Mouse (Mus musculus): ENCODE measurements around the gene Rpn1.

The Rpn1 gene

DNA sequence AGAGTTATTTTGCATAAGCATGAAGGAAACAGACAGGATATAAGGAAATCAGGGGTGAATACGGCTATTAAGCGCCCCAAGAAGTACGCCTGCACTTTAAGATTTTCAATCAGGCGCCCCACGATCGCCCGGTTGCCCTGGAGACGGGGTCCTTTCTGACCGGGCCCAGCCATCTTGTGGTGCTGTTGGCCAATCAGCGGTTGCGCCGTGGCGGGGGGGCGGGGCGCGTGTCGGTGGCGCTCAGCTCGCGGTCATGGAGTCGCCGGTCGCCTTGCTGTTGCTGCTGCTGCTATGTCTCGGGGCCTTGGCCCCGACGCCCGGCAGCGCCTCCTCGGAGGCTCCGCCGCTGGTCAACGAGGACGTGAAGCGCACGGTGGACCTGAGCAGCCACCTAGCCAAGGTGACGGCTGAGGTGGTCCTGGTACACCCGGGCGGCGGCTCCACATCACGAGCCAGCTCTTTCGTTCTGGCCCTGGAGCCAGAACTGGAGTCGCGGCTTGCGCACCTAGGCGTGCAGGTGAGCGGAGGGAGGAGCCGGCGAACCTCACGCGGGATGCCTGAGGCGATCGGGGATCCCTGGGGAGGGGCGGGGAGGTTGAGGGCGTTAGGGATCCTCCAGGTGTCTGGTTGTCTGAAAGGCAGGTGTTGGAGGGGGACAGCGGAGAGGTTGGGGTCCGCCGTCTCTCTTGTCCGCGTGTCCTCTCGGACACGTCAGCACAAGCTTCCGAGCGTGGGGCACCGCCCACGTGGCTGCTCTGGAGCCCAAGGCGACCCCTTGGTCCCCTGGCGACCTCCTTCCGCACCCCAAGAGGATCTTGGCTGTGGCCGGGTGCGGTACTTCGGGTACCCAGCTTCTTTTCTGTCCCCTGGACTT lies at the start of gene Rpn1:
Gene Rpn1 (plus strand): TSS at position 205 of the 874 bp plus-strand sequence.
- peak; percentile 94 for DNase-seq

DNA sequence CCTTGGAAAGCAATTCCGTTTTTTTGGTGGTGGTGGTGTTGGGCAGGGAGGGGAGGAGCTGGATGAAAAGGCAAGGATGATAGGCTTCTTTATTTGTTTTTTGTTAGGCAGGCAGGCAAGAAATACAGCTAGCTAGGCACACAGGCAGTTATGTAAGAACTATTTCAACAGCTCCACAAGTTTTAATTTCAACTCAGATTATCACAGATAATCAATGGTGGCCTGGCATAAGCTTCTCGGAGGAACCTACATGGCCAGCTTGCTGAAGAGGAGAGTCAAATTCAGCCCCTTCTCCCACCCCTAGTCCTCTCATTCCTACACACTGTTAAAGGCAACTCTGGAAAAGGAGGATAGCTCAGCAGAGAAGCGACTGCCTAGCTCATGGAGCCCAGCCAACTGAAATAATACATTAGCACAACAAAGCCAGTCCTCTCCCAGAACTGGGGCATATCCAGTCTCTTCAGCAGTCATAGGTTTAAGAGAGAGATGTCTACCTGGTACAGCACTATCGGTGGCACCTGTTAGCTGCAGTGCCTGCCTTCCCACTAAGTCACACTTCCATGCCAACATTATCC lies 46.7 kb upstream of the Rpn1 start:
- no peak for DNase-seq

DNA sequence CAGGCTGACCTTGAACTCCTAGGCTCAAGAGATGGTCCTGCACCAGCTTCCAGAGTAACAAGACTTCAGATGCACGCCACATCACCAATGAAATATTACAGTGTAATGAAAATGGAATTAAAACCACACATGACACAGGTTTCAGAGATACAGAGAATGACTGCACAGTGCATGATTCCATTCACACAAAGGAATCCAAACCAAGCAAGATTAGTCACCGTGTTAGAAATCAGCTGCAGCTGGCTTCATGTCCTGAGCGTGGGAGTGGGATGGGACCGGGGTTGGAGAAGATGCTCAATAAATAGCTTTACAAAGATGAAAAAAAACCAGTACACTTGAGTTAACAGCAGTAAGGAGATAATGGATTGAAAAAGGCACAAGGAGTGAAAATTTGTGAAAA lies 44.9 kb upstream of the Rpn1 start:
- no peak for DNase-seq

DNA sequence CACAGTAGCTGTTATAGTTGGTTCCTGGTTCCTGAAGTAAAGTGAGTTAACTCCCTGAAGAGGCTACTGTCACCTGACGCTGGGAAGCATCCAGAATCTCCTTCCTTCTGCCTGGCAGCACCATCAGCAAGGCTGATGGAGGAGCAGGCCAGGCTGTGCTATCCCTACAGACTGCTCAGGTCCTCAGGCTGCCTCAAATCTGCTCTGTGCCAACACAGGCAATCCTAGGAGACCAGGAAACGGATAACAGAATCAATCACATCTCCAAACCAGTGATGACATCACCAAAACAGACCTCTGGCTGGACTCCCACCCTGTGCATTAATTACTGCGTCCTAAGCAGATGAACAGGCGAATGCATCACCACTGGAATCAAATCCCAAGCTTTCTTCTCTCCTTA lies 43.1 kb upstream of the Rpn1 start:
- peak; percentile 42 for DNase-seq

DNA sequence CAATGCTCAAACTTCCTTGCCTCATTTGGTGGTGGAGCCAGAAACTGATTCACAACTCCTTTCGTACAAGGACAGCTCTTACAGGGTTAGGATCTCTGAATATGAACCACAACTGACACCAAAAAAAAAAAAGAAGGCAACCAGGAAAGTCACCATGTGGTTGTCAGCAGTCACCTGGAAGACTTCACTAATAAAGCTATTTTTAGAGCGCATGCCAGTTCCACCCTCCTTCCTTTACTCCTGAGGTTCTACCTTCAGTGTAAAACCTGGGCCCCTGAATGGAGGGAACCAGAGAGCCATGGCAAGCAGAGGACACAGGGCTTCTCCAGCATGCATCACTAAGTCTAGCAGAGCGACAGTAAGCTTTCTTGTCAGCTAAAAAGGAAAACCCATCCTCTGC lies 41.9 kb upstream of the Rpn1 start:
- no peak for DNase-seq

DNA sequence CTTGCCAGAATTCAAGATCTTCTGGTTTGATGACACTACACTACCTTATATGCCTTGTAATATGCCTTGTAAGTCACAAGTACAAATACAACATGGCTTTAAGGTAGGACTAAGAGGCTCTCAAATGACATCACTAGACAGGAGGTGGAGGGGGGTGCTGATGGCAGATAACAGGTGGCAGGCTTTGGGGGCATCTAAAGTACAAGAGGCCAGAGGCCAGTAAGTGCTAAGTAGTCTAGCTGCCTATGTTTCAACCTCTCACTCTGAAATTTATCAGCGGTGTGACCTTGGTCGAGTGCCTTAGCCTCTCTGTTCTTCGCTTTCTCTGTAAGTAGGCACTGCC lies 40.1 kb upstream of the Rpn1 start:
- DNase-seq, result peak; percentile 37

DNA sequence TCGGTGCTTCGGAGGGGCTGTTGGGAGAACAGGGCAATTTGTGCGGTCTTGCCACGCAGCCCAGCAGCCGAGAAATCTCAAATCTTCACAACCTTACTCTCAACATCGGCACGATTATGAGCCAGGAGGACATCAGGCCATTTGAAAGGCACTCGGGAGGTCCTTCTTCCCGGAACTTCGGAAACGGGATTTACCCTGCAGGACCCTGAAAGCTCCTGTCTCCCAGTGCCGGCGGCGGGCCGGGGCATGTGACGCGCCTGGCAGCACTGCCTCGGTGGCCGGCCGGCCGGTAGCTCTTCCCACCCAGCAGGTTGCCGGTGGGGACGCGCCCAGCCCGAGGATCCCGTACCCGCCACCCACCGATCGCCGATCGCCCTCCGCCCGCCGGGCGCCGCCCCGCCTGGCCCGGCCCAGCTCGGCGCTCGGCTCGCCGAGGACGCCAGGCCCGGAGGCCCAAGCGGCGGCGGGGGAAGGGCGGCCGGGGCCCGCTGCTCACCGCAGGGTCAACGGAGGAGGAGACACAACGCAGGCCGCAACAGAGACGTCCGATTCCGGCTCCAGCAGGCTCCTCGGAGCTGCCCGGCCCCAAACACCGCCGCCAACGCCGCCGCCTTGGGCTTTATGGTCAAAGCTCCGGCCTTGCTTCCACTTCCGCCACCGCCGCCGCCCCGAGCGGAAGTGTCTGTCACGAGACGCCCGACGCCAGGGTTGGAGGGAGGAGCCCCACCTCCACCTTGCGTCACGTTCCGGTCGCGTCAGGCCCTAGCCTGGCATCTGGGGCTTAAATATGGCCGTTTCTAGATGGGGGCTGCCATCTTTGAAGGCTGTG lies 39.5 kb upstream of the Rpn1 start, which contains the start of gene Rab7:
Gene Rab7 (minus strand): TSS at position 694 of the 829 bp plus-strand sequence.
- DNase-seq, result peak; percentile 95

DNA sequence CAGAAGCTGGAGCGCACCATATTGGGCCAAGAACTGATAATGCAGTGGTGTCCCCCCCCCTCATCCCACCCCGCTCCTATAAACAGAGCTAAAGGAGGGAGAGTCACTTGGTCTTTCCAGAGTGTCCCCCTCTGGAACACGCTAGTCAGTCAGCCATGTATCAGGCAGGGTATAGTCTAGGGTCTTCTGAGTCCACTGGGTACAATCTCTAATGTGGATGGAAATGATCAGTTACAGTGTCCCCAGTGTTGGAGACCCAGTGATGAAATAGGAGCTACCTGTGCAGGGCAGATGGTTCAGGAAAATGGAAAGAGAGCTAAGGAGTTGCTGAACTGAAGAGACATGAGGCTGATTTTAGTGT lies 38.9 kb upstream of the Rpn1 start:
- no peak for DNase-seq

DNA sequence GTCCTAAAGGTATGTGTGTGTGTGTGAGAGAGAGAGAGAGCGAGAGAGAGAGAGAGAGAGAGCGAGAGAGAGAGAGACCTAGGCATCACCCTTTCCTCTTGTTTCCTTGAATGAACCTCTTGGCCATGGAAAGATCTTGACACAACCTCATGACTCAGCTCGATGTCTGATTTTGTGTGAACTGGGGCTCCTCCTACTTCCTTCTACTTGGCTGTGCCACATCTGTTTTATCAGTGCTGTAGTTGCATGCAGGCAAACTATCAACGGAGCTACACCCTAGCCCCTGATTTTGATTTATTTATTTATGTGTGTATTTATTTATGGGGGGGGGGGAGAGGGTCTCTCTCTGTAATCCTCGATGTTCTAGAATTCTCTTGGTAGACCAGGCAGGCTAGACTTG lies 36.4 kb upstream of the Rpn1 start:
- no peak for DNase-seq

DNA sequence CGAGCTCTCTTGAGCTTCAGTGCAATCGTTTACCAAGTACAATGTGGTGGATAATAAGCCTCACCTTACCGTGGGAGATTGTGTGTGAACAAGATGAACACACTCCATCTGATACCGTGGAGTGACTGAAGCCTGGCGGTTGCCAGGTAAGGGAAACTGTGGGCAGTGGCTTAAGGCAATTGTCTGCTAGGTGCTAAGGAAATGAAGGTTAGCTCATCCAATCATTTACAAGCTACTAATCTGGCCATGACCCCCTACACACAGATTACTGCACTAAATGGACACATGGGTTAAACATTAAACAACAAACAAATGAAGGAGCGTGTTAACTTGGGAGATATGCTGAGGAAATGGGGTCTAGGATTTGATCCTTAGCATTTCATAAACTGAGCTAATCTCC lies 35.3 kb upstream of the Rpn1 start:
- DNase-seq, result no peak

DNA sequence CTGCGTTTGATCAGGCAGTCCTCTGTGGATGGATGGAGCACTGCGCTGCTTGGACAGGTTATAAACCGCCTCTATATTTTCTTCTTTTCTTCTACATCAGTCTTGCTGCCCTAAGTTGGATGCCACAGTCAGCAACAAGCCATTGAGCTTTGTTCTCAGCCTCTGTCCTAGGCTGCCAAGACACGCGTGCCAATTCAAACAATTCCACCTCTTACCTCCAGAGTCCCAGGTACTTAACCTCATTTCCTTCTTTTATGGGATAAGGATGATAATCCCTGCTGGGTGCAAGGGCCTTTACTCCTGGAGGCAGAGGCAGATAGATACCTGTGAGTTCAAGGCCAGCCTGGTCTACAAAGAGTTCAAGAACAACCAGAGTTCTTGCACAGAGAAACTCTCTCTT lies 33.1 kb upstream of the Rpn1 start:
- DNase-seq, result no peak

DNA sequence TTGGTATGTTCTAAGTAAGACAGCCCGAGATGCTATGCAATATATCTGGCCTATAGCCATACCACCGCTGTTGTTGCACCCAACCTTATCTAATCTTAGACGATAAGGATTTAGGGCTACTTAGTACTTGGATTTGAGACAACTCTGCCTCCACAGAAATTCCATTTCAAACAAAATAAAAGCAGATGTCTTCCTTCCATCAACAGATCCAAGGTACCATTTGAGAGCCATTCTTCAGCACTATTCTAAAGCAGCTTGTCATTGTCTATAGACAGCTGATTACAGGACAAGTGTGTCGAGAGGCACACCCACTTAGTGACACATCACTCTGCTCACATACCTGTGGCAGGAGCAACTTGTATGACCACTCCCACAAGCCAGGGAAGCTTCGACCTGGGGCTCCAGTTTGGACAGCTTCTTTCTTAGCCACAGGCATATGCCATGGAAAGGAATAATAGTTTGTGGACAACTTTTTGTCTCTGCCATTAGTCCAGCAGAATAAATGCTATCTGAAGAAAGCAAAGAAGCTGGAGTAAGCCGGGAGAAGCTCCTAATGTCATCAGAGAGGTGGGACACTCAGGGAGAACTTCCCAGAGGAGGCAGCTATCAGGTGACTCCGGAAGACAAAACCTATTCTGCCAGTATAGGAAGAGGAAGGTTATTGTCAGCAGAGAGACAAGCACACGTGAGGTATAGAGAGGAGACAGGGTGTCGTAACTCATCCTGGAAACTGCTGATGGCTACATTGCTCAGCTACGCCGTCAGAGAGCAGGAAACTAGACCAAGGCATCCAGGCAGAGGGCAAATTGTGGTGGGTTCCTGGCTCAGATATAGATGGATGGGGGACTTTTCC lies 30.8 kb upstream of the Rpn1 start:
- no peak for DNase-seq

DNA sequence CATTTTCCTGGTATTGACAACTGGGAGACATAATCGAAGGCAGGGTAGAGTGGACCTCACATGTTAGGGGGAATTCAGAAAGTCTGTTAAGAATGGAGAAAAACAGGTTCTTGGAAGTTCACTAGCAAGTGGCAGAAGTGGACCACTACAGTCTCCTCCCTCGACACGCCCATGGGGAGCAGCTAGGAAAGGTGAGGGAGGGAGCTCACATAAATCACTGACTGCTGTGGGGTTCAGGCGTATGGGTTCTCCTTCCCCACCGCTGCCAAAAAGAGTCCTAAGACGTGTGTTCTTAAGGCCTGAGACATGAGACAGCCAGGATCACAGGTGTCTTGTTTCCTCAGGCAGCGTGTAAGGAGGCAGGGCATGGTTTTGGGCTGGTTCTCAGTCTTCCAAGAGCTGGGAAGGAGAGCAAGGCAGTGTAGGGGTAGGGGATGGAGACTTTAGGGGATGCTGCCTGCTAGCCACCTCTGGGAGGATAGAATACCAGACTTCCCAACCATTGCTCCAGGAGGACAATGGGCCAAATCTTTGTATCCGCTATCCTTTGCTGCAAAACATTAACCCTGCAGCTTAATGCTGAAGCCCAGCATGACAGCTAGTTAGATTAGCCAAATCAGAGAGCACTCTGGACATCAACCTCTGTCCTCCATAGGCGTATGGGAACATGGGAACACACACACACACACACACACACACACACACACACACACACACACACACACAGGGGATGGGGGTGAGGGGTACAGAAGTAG lies 30.0 kb upstream of the Rpn1 start:
- DNase-seq, result no peak

DNA sequence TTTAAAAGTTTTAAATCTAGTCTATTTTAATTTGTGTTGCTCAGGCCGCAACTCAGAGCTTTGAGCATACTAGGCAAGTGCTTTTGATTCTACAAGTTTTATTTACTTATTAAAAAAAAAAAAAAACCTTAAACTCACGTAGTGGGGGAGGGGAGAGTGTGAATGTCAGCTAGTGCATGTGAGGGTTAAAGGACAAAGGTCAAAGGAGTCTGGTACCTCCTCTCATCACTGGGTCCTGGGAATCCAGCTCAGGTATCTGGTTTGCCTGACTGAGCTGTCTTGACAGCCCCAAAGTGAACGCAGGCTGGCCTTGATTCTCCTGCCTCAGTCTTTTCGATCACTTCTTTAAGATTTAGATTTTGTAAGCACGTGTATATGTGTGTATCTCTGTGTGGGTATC lies 28.6 kb upstream of the Rpn1 start:
- DNase-seq, result no peak

DNA sequence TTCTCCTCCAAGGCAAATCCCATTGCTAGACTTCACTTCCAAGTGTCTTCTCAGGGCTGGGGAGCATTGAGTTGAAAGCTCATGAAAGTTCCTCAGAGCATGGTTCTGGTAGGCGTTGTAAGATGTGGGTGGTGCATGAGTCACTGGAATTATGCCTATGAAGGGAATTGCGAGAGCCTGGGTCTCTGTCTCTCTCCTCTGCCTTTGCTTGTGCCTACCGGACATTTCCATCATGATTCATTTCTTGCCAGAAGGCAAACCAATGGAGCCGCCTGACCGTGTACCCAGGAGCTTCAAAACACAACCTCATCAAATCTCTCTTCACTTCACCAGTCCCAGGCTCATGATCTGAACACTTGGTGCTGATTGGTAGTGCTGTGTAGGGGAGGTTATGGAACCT lies 27.4 kb upstream of the Rpn1 start:
- no peak for DNase-seq

DNA sequence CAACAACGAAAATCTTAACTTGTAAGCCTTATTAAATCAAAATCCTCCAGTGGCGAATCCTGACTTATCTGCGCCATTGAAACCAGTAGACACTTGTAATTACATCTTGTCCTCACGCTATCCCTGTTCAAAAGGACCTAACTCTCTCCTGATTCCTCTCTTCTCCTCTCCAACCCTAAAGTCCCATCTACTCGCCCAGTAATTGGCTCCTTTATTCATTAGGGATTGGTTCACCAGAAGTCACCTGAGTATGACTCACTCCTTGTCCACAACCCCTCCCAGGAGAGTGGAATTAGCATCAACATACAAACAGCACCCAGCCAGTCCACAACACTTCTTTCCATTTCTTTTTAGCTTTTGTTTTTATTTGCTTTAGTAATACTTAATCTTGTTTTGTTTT lies 24.4 kb upstream of the Rpn1 start:
- no peak for DNase-seq

DNA sequence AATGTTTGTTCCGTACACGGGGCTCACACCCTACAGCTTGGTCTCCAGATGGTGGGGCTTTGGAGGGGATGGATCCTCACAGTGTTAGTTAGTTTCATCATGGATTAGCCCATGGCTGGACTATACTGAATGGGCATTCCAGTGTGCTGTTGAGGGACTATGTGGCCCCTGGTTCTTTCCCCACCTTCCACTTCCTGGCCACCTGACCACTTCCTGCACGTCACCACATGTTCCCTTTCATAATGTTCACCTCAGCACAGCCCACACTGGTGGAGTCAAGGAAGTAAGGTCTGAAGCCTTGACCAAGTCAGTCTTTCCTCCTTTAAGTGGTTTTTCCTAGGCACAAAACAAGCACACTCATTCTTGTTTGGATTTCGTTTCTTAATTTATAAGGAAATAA lies 23.7 kb upstream of the Rpn1 start:
- no peak for DNase-seq

DNA sequence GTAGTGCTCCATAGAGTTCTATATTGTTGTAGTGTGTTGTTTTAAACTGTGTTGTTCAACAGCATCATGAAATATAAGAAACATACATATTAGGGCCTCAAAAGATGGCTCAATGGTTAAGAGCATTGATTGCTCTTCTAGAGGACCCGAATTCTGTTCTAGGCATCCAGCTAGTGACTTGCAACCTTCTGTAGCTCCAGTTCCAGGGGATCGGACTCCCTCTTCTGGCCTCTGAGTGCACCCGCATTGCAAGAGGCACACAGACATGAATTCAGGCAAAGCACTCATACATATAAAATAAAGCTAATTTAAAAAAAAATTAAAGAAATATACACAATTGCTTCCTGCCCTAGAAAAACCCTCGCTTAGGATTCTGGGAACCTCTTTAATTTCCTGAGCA lies 22.9 kb upstream of the Rpn1 start:
- DNase-seq, result no peak

DNA sequence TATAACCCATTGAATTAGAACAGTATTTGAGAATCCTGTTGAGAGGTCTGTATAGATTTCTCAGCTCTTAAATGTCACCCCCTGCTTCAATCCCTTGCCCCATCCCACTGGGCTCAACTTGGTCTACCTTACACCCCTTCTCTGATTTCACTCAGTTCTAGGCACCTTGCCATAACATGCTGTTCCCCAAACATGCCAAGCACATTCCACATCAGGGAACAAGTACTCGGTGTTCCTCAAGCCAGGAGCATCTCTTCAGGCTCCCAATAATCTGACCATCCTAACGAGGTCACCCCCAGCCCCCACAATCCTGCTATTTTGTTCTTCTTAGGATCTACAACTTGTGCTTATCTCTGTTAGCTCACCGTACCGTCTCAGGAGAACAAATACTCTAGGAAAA lies 21.9 kb upstream of the Rpn1 start:
- DNase-seq, result no peak

DNA sequence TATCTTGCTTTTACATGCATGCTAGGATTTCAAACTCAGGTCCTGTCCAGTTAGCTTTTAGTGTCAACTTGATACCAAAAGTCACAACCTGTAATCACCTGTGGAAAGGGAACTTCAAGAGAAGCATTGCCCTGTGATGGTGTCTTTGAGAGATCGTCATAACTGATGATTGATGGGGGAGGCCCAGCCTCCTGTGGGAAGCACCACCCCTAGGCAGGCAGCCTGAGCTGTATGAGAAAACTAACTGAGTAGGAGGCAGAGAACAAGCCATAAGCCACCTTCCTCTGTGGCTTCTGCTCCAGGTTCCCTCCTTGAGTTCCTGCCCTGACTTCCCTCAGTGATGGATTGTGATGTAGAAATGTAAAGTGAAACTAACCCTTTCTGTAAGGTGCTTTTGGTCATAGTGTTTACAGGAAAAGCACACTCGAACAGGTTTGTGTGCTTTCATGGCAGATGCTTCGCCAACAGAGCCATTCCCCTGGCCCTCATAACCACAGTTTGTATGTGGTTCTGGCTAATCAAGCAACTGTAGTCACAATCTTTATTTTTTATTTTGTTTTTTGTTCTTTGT lies 20.1 kb upstream of the Rpn1 start:
- DNase-seq, result no peak

DNA sequence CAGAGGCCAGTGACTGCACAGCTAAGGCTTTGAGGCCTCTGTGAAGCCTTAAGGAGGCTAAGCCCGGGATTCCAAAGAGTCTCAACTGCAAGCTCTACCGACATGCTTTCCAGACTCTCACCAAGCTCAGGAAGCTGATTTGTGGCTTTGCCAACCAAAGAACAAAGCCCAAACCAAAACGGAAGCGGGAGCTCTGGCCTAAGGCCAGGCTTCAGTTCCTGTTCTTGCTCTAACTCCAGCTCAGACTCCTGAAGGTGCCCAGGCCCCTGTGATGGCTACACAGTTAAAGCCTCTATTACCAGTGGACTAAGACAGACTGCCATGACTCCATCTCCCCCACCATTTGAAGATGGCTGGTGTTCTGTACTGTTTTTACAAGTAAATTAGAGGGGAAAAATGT lies 19.2 kb upstream of the Rpn1 start:
- no peak for DNase-seq

DNA sequence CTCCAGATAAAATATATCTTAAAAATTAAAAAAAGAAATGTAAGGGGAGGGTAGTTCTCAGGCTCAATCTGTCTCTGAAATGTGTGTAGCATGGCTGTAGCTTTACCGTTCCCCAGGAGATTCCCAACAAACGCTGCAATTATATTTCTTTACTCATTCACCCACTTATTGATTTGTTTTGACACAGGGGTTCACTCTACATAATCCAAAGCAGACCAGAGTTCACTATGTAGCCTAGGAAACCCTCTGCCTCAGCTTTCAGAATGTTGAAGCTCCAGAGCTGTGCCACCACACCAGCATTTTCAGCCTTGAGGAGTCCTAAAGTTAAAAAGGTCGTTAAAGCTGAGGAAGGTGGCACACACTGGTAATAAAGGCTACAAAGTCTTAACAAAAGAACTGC lies 18.3 kb upstream of the Rpn1 start:
- DNase-seq, result no peak
